Mouse (Mus musculus) midbrain, postnatal 0 days (tissue): Measurements from ENCODE around the gene Zc3h10. TPM values are rescaled to one million over a fixed set of nuclear protein-coding genes. Genes with fewer than 3 reads are reported as not detected.

Source experiments
- ATAC-seq: fragments of 200-750 bp; cut with Nextera tagmentation; 2 replicates; pipeline ENCODE4 v1.8.0; 2017; ENCODE audit warnings: moderate number of reproducible peaks, mild to moderate bottlenecking, moderate TSS enrichment, moderate library complexity; ENCODE audit not compliant: low FRiP score
- DNase-seq: peaks from one replicate; pipeline ENCODE4 v3.0.0-alpha.2; 2015; ENCODE audit warnings: low spot score
- H3K27ac ChIP-seq: fragments of 300-500 bp; sonication (generic); 2 replicates; pipeline ENCODE4 v1.5.1; 2014; ENCODE audit warnings: low read depth, mild to moderate bottlenecking, low read length, mixed read lengths
- H3K27me3 ChIP-seq: fragments of 300-500 bp; sonication (generic); 2 replicates; pipeline ENCODE4 v1.6.1; 2014; ENCODE audit warnings: low read length, control low read depth, mixed read lengths; ENCODE audit not compliant: insufficient read depth
- H3K36me3 ChIP-seq: fragments of 300-500 bp; sonication (generic); 2 replicates; pipeline ENCODE4 v1.6.1; 2014; ENCODE audit warnings: low read length, control low read depth, mixed read lengths; ENCODE audit not compliant: insufficient read depth
- H3K4me1 ChIP-seq: fragments of 300-500 bp; sonication (generic); 2 replicates; pipeline ENCODE4 v1.6.1; 2014; ENCODE audit warnings: mild to moderate bottlenecking, control low read depth, antibody characterized with exemption, low read length, mixed read lengths; ENCODE audit not compliant: insufficient read depth
- H3K4me2 ChIP-seq: fragments of 300-500 bp; sonication (generic); 2 replicates; pipeline ENCODE4 v1.6.1; 2014; ENCODE audit warnings: low read depth, mild to moderate bottlenecking, low read length, mixed read lengths; ENCODE audit not compliant: poor library complexity, severe bottlenecking
- H3K4me3 ChIP-seq: fragments of 300-500 bp; sonication (generic); 2 replicates; pipeline ENCODE4 v1.5.1; 2014; ENCODE audit warnings: low read depth, mild to moderate bottlenecking, low read length, moderate library complexity
- H3K9ac ChIP-seq: fragments of 300-500 bp; sonication (generic); replicated peaks from 2 replicates; pipeline ENCODE4 v1.6.1; 2014; ENCODE audit warnings: mild to moderate bottlenecking, low read length, moderate library complexity, mixed read lengths; ENCODE audit not compliant: poor library complexity, severe bottlenecking
- H3K9me3 ChIP-seq: fragments of 300-500 bp; sonication (generic); 2 replicates; pipeline ENCODE4 v1.6.1; 2016; ENCODE audit warnings: low read length, control low read depth
- CTCF ChIP-seq: IDR thresholded peaks from 2 replicates; pipeline ENCODE4 v1.5.1; 2016; ENCODE audit warnings: antibody characterized with exemption, mild to moderate bottlenecking
- WGBS: fragments of 180-500 bp; shearing (Covaris S2); extraction: QIAGEN DNeasy Blood & Tissue Kit; methylation state at CpG from one replicate; pipeline ENCODE4 v1.1.7; 2014; 5-methylcytosine and 5-hydroxymethylcytosine counted together
- polyA plus RNA-seq: library from polyadenylated mRNA; unstranded; fragments of >200 nt; fragmentation: Nextera tagmentation; extraction: Ambion mirVana; gene quantifications from 2 replicates; pipeline ENCODE4 v1.2.1, GENCODE M21; 2015
- total RNA-seq: library from RNA; depleted of rRNA; stranded (reverse); fragments of >200 nt; gene quantifications from 2 replicates; pipeline ENCODE4 v1.2.3, GENCODE M21; 2014

Zc3h10 gene
- total and polyA plus RNA-seq, 2 experiments from 2014 or later: 12.0 to 30.3 TPM

- Histone ChIP-seq H3K27ac (no peak overlapping the region), H3K4me3 (no peak overlapping the region), H3K9me3 (no peaks in the 10 kb centered on the region), H3K9ac (no peak overlapping the region), H3K4me1 (peaks cover 25% of the 10 kb centered on the region; the same call in 1 of the 2 replicates), H3K36me3 (peaks cover 3% of the 10 kb centered on the region; the same call in 1 of the 2 replicates), H3K27me3 (no peaks in the 10 kb centered on the region), H3K4me2 (no peak overlapping the region)
- ATAC-seq (no peak), DNase-seq (no peak)
- WGBS: 81% methylated on average over 4 of the region's 4 CpGs
- TF ChIP-seq CTCF: no peak
Measured at GRCm38 (mm10) chr10:128495903-128496302, 51.7 kb downstream of the Zc3h10 start.

GRCm38 (mm10) chr10:128495270-128495669, 52.3 kb downstream of the Zc3h10 start:
- WGBS: 83% methylated on average over 2 of the region's 2 CpGs
- Histone ChIP-seq H3K9me3 (no peaks in the 10 kb centered on the region), H3K4me3 (peak overlapping the region; percentile 80; the same call in 1 of the 2 replicates), H3K36me3 (peaks cover 7% of the 10 kb centered on the region), H3K27ac (peak overlapping the region; percentile 94; the same call in 1 of the 2 replicates), H3K9ac (no peak overlapping the region; the same call in 1 of the 2 replicates), H3K27me3 (no peaks in the 10 kb centered on the region), H3K4me2 (peak overlapping the region; percentile 62), H3K4me1 (peaks cover 25% of the 10 kb centered on the region; the same call in 1 of the 2 replicates)
- ATAC-seq (no peak), DNase-seq (no peak)
- TF ChIP-seq CTCF: peak; percentile 21; the same call in 1 of the 2 replicates

GRCm38 (mm10) chr10:128494667-128495245, 52.8 kb downstream of the Zc3h10 start:
- DNase-seq: no peak

GRCm38 (mm10) chr10:128493695-128494666, 53.6 kb downstream of the Zc3h10 start, which contains the start of gene Myl6:
Gene Myl6 (minus strand): TSS chr10:128494145.
- Histone ChIP-seq H3K4me3 (peak within 1 kb of the TSS; percentile 80), H3K9me3 (no peaks in the 10 kb centered on the region), H3K9ac (peak within 1 kb of the TSS; percentile 85), H3K36me3 (peaks cover 18% of the 10 kb centered on the region), H3K27ac (peak within 1 kb of the TSS; percentile 94), H3K27me3 (no peaks in the 10 kb centered on the region), H3K4me1 (peaks cover 25% of the 10 kb centered on the region; the same call in 1 of the 2 replicates), H3K4me2 (peak within 1 kb of the TSS; percentile 71)
- DNase-seq (peak; percentile 99), ATAC-seq (peak; percentile 94)
- TF ChIP-seq CTCF: peak; percentile 79
- under 1% methylated on average over 39 of the region's 45 CpGs for WGBS

More at GRCm38 (mm10) chr10:128494667-128495245, 52.8 kb downstream of the Zc3h10 start:
- no peak for ATAC-seq
- H3K9ac ChIP-seq: peak overlapping the region; percentile 85
- H3K4me1 ChIP-seq: peaks cover 25% of the 10 kb centered on the region; the same call in 1 of the 2 replicates
- peak overlapping the region; percentile 94 for H3K27ac ChIP-seq
- no peaks in the 10 kb centered on the region for H3K27me3 ChIP-seq
- peaks cover 12% of the 10 kb centered on the region for H3K36me3 ChIP-seq
- H3K9me3 ChIP-seq: no peaks in the 10 kb centered on the region
- peak overlapping the region; percentile 62 for H3K4me2 ChIP-seq
- WGBS: 58% methylated on average over 11 of the region's 11 CpGs
- peak; percentile 20; the same call in 1 of the 2 replicates for TF ChIP-seq CTCF
- peak overlapping the region; percentile 80 for H3K4me3 ChIP-seq

GRCm38 (mm10) chr10:128493319-128493694, 54.3 kb downstream of the Zc3h10 start:
- WGBS: 0% methylated on average over 12 of the region's 12 CpGs
- DNase-seq: peak; percentile 35
- Histone ChIP-seq H3K9me3 (no peaks in the 10 kb centered on the region), H3K9ac (peak overlapping the region; percentile 85), H3K4me3 (peak overlapping the region; percentile 80), H3K4me1 (peaks cover 25% of the 10 kb centered on the region; the same call in 1 of the 2 replicates), H3K27ac (peak overlapping the region; percentile 94), H3K4me2 (peak overlapping the region; percentile 71), H3K27me3 (no peaks in the 10 kb centered on the region), H3K36me3 (peaks cover 25% of the 10 kb centered on the region)
- ATAC-seq: peak; percentile 32
- no peak for TF ChIP-seq CTCF
